Mouse (Mus musculus): ENCODE results near the gene Dstn.

The Dstn gene

GRCm38 (mm10) chr2:143953944-143954343 is 38.8 kb downstream of the Dstn start:
- no peak for DNase-seq (ENCODE audit: low spot score in 2 of 2)

GRCm38 (mm10) chr2:143955004-143955403 is 39.9 kb downstream of the Dstn start:
- DNase-seq (ENCODE audit: low spot score in 2 of 2) = no peak

- DNase-seq (ENCODE audit: low spot score in 2 of 2) = no peak
Observed at GRCm38 (mm10) chr2:143955746-143956145, 40.6 kb downstream of the Dstn start.

GRCm38 (mm10) chr2:143962192-143962591 is 47.1 kb downstream of the Dstn start:
- DNase-seq (ENCODE audit: low spot score in 2 of 2) = no peak

GRCm38 (mm10) chr2:143963318-143963717 is 48.2 kb downstream of the Dstn start:
- no peak for DNase-seq (ENCODE audit: low spot score in 2 of 2)

GRCm38 (mm10) chr2:143969260-143969659 is 54.1 kb downstream of the Dstn start:
- DNase-seq (ENCODE audit: low spot score in 2 of 2) = no peak

- DNase-seq (ENCODE audit: low spot score in 2 of 2) = no peak
Observed at GRCm38 (mm10) chr2:143970841-143971240, 55.7 kb downstream of the Dstn start.

- DNase-seq (ENCODE audit: low spot score in 2 of 2) = no peak
Observed at GRCm38 (mm10) chr2:143971887-143972286, 56.8 kb downstream of the Dstn start.

- no peak for DNase-seq (ENCODE audit: low spot score in 2 of 2)
Observed at GRCm38 (mm10) chr2:143973161-143973560, 58.0 kb downstream of the Dstn start.

GRCm38 (mm10) chr2:143975146-143975649 is 60.1 kb downstream of the Dstn start:
- no peak for DNase-seq (ENCODE audit: low spot score in 2 of 2)

GRCm38 (mm10) chr2:143978444-143979147 is 63.5 kb downstream of the Dstn start:
- no peak for DNase-seq (ENCODE audit: low spot score in 2 of 2)

GRCm38 (mm10) chr2:143980781-143981398 is 65.8 kb downstream of the Dstn start:
- DNase-seq (ENCODE audit: low spot score in 2 of 2) = peak in 1 of 2 experiments; percentile 73

GRCm38 (mm10) chr2:143982152-143982551 is 67.0 kb downstream of the Dstn start:
- DNase-seq (ENCODE audit: low spot score in 2 of 2) = no peak

GRCm38 (mm10) chr2:143982901-143983300 is 67.8 kb downstream of the Dstn start:
- DNase-seq (ENCODE audit: low spot score in 2 of 2) = no peak

GRCm38 (mm10) chr2:143983482-143983881 is 68.4 kb downstream of the Dstn start:
- no peak for DNase-seq (ENCODE audit: low spot score in 2 of 2)

GRCm38 (mm10) chr2:143987485-143987884 is 72.4 kb downstream of the Dstn start:
- DNase-seq (ENCODE audit: low spot score in 2 of 2) = no peak

GRCm38 (mm10) chr2:143988016-143988415 is 72.9 kb downstream of the Dstn start:
- no peak for DNase-seq (ENCODE audit: low spot score in 2 of 2)

- DNase-seq (ENCODE audit: low spot score in 2 of 2) = no peak
Observed at GRCm38 (mm10) chr2:143990997-143991396, 75.9 kb downstream of the Dstn start.

GRCm38 (mm10) chr2:143991964-143992672 is 77.0 kb downstream of the Dstn start:
- no peak for DNase-seq (ENCODE audit: low spot score in 2 of 2)
